In genomic region chr4:124815901-124816300, GRCm38 (mm10) we compare ENCODE assay signal across 16 mouse cellular contexts. TPM values are rescaled to one million over a fixed set of nuclear protein-coding genes. Genes with fewer than 3 reads are reported as not detected.
DNase-seq lines count a peak whose midpoint lies in the region; ATAC-seq and TF ChIP-seq lines count a peak whose summit lies in the region.
"Had no signal": no experiment of that assay in that cellular context is flagged by ENCODE, and none has a peak within 500 bp of the region (broad histone marks: within the 10 kb centered on the region; RNA-seq: fewer than 3 reads in every experiment).

No protein-coding gene starts in this region.

- H3K4me1 ChIP-seq in hindbrain, postnatal 0 days (ENCODE audit: insufficient read depth, low read length): 0 out of 2 replicates have a peak, but pooled peaks cover 8% of the 10 kb centered on the region
- peaks cover 5% of the 10 kb centered on the region for H3K4me1 ChIP-seq in hindbrain, embryonic 14.5 days (replicated peaks; ENCODE audit: control insufficient read depth, insufficient read depth, low read length)

- H3K4me3 ChIP-seq in hindbrain, postnatal 0 days (ENCODE audit: low read length): no peak overlapping the region
- no peak overlapping the region for H3K4me3 ChIP-seq in hindbrain, embryonic 14.5 days (replicated peaks; ENCODE audit: low read length)
- H3K4me3 ChIP-seq: erythroblast, embryonic 14.5 days; limb, embryonic 12.5 days had no signal

- H3K4me2 ChIP-seq in hindbrain, postnatal 0 days (ENCODE audit: low read depth, low read length): no peak overlapping the region
- no peak overlapping the region for H3K4me2 ChIP-seq in hindbrain, embryonic 14.5 days (replicated peaks)
- H3K4me2 ChIP-seq: limb, embryonic 12.5 days had no signal

- H3K27me3 ChIP-seq in hindbrain, postnatal 0 days (ENCODE audit: insufficient read depth, low read length): no peaks in the 10 kb centered on the region
- H3K27me3 ChIP-seq in hindbrain, embryonic 14.5 days (ENCODE audit: control insufficient read depth, insufficient read depth, low read length): no peaks in the 10 kb centered on the region
- H3K27me3 ChIP-seq: limb, embryonic 12.5 days had no signal

- H3K9ac ChIP-seq in hindbrain, postnatal 0 days (replicated peaks; ENCODE audit: low read length): no peak overlapping the region
- H3K9ac ChIP-seq in hindbrain, embryonic 14.5 days: no peak overlapping the region
- H3K9ac ChIP-seq: limb, embryonic 12.5 days; liver, postnatal 0 days had no signal

- H3K36me3 ChIP-seq in hindbrain, postnatal 0 days (ENCODE audit: insufficient read depth, low read length): peaks cover 8% of the 10 kb centered on the region
- peaks cover 34% of the 10 kb centered on the region for H3K36me3 ChIP-seq in hindbrain, embryonic 14.5 days (replicated peaks; ENCODE audit: control insufficient read depth, insufficient read depth)

- peak; percentile 43 for DNase-seq in cerebellum, adult 11 months
- peak; percentile 27 for DNase-seq in hindbrain, postnatal 0 days (ENCODE audit: low spot score)
- no peak for DNase-seq in hindbrain, embryonic 14.5 days (ENCODE audit: low spot score)
- peak; percentile 48 for DNase-seq in adrenal gland, postnatal 14 days
- peak; percentile 70 to 77 for DNase-seq in cerebellum, postnatal 25 days
- DNase-seq in urinary bladder, postnatal 25 days (ENCODE audit: low spot score): no peak
- DNase-seq: kidney, adult 2 months; kidney, postnatal 36 days; layer of hippocampus, postnatal 36 days; liver, postnatal 0 days; thymus, adult 18-20 months had no signal

- ATAC-seq in cerebellum, adult (ENCODE audit: insufficient number of reproducible peaks, low FRiP score, low TSS enrichment): no peak
- 0 out of 2 replicates have a peak, but pooled peaks have one; percentile 21 for ATAC-seq in hindbrain, postnatal 0 days
- no peak for ATAC-seq in hindbrain, embryonic 14.5 days (ENCODE audit: low FRiP score)
- no peak for ATAC-seq in megakaryocyte-erythroid progenitor cell, adult 5-6 weeks (replicated peaks; ENCODE audit: low FRiP score, low TSS enrichment, poor library complexity, severe bottlenecking)
- ATAC-seq: hindbrain, embryonic 16.5 days; liver, postnatal 0 days had no signal

- H3K27ac ChIP-seq in hindbrain, postnatal 0 days: peak overlapping the region; percentile 26; the same call in 1 of the 2 replicates
- H3K27ac ChIP-seq in hindbrain, embryonic 14.5 days: no peak overlapping the region
- H3K27ac ChIP-seq: limb, embryonic 12.5 days had no signal

- 73% methylated on average over 11 of the region's 11 CpGs for WGBS in hindbrain, postnatal 0 days
- WGBS in hindbrain, embryonic 14.5 days: 91% methylated on average over 11 of the region's 11 CpGs

- no peak for TF ChIP-seq CTCF in hindbrain, postnatal 0 days (IDR thresholded peaks at IDR 0.05; ENCODE audit: low read depth)

- no peaks in the 10 kb centered on the region for H3K9me3 ChIP-seq in hindbrain, postnatal 0 days (ENCODE audit: low read length)
- H3K9me3 ChIP-seq in hindbrain, embryonic 14.5 days (ENCODE audit: control insufficient read depth, low read length): no peaks in the 10 kb centered on the region
- H3K9me3 ChIP-seq: limb, embryonic 12.5 days had no signal

RNA-seq across cellular contexts. Expression of gene Mtf1, which starts 14.0 kb away (rescaled TPM):
- 7.7 and 17.3 TPM in 2 replicates for total RNA-seq in hindbrain, postnatal 0 days (2014; rRNA removed)
- polyA plus RNA-seq in hindbrain, postnatal 0 days (2015; fragmentation: Nextera tagmentation; extraction: Ambion mirVana): 23.4 and 24.7 TPM in 2 replicates
- polyA plus RNA-seq in hindbrain, embryonic 14.5 days (2014; fragmentation: Nextera tagmentation; extraction: Ambion mirVana): 10.6 and 13.2 TPM in 2 replicates
- total RNA-seq in adrenal gland, postnatal 14 days (2021): 21.1 and 22.5 TPM in 2 replicates
- 38.3 and 50.7 TPM in 2 replicates for total RNA-seq in megakaryocyte-erythroid progenitor cell, adult 5-6 weeks (2014; fragmentation: Nextera tagmentation)
- total RNA-seq in megakaryocyte-erythroid progenitor cell, adult 5-6 weeks (2017): 35.2 and 44.4 TPM in 2 replicates

RNA-seq across cellular contexts. Expression of gene Yrdc, which starts 34.6 kb away (rescaled TPM):
- 52.9 and 76.1 TPM in 2 replicates for total RNA-seq in hindbrain, postnatal 0 days (2014; rRNA removed)
- polyA plus RNA-seq in hindbrain, postnatal 0 days (2015; fragmentation: Nextera tagmentation; extraction: Ambion mirVana): 47.0 and 52.9 TPM in 2 replicates
- 54.2 and 55.1 TPM in 2 replicates for polyA plus RNA-seq in hindbrain, embryonic 14.5 days (2014; fragmentation: Nextera tagmentation; extraction: Ambion mirVana)
- 36.4 and 38.7 TPM in 2 replicates for total RNA-seq in adrenal gland, postnatal 14 days (2021)
- 32.1 and 62.2 TPM in 2 replicates for total RNA-seq in megakaryocyte-erythroid progenitor cell, adult 5-6 weeks (2014; fragmentation: Nextera tagmentation)
- total RNA-seq in megakaryocyte-erythroid progenitor cell, adult 5-6 weeks (2017): 15.5 and 30.5 TPM in 2 replicates

RNA-seq across cellular contexts. Expression of gene 1110065P20Rik, which starts 35.1 kb away (rescaled TPM):
- 206 and 212 TPM in 2 replicates for total RNA-seq in hindbrain, postnatal 0 days (2014; rRNA removed)
- 143 and 152 TPM in 2 replicates for polyA plus RNA-seq in hindbrain, postnatal 0 days (2015; fragmentation: Nextera tagmentation; extraction: Ambion mirVana)
- 93.5 and 102 TPM in 2 replicates for polyA plus RNA-seq in hindbrain, embryonic 14.5 days (2014; fragmentation: Nextera tagmentation; extraction: Ambion mirVana)
- 44.6 and 50.1 TPM in 2 replicates for total RNA-seq in adrenal gland, postnatal 14 days (2021)
- 11.8 and 14.4 TPM in 2 replicates for total RNA-seq in megakaryocyte-erythroid progenitor cell, adult 5-6 weeks (2014; fragmentation: Nextera tagmentation)
- total RNA-seq in megakaryocyte-erythroid progenitor cell, adult 5-6 weeks (2017): 1.5 and 4.2 TPM in 2 replicates

RNA-seq across cellular contexts. Expression of gene Maneal, which starts 46.1 kb away (rescaled TPM):
- 52.3 and 56.9 TPM in 2 replicates for total RNA-seq in hindbrain, postnatal 0 days (2014; rRNA removed)
- 9.4 and 9.6 TPM in 2 replicates for polyA plus RNA-seq in hindbrain, postnatal 0 days (2015; fragmentation: Nextera tagmentation; extraction: Ambion mirVana)
- 16.9 and 17.6 TPM in 2 replicates for polyA plus RNA-seq in hindbrain, embryonic 14.5 days (2014; fragmentation: Nextera tagmentation; extraction: Ambion mirVana)
- 3.6 and 4.1 TPM in 2 replicates for total RNA-seq in adrenal gland, postnatal 14 days (2021)
- total RNA-seq in megakaryocyte-erythroid progenitor cell, adult 5-6 weeks (2014; fragmentation: Nextera tagmentation): not detected in 2 replicates
- 0.19 TPM in 1 of 2 replicates, not detected in the other for total RNA-seq in megakaryocyte-erythroid progenitor cell, adult 5-6 weeks (2017)
- polyA plus RNA-seq: erythroblast, embryonic 14.5 days; liver, postnatal 0 days had no signal

Comparison
In these comparisons a context has a peak if more than half of its experiments do, and no peak if none do; other contexts are left out.
1. DNase-seq: peak in cerebellum, adult 11 months (single experiment), hindbrain, postnatal 0 days (single experiment), adrenal gland, postnatal 14 days (single experiment) and cerebellum, postnatal 25 days (2 of 2); none in hindbrain, embryonic 14.5 days (single experiment) and urinary bladder, postnatal 25 days (single experiment).